Mouse (Mus musculus) midbrain, embryonic 15.5 days (tissue): ENCODE results near the gene Dph3. TPM values are rescaled to one million over a fixed set of nuclear protein-coding genes. Genes with fewer than 3 reads are reported as not detected.
"Not testable (repeated sequence)": the region's sequence is repeated elsewhere in the genome, so short reads cannot be mapped to it uniquely, and the experiment has no call there.

Source experiments
- ATAC-seq: fragments of 200-750 bp; cut with Nextera tagmentation; replicated peaks from 2 replicates; pipeline ENCODE4 v1.8.0; 2017; ENCODE audit warnings: moderate TSS enrichment
- H3K27ac ChIP-seq: fragments of 300-500 bp; sonication (generic); 2 replicates; pipeline ENCODE4 v1.5.1; 2015; ENCODE audit warnings: mild to moderate bottlenecking, inconsistent platforms
- H3K27me3 ChIP-seq: fragments of 300-500 bp; sonication (generic); replicated peaks from 2 replicates; pipeline ENCODE4 v1.6.1; 2015; ENCODE audit warnings: inconsistent platforms
- H3K36me3 ChIP-seq: fragments of 300-500 bp; sonication (generic); replicated peaks from 2 replicates; pipeline ENCODE4 v1.6.1; 2015; ENCODE audit warnings: inconsistent platforms
- H3K4me1 ChIP-seq: fragments of 300-500 bp; sonication (generic); 2 replicates; pipeline ENCODE4 v1.6.1; 2015; ENCODE audit warnings: inconsistent platforms
- H3K4me2 ChIP-seq: fragments of 300-500 bp; sonication (generic); 2 replicates; pipeline ENCODE4 v1.6.1; 2015; ENCODE audit warnings: inconsistent platforms, mild to moderate bottlenecking, moderate library complexity
- H3K4me3 ChIP-seq: fragments of 300-500 bp; sonication (generic); 2 replicates; pipeline ENCODE4 v1.5.1; 2015; ENCODE audit warnings: mild to moderate bottlenecking, inconsistent platforms
- H3K9ac ChIP-seq: fragments of 300-500 bp; sonication (generic); 2 replicates; pipeline ENCODE4 v1.6.1; 2015; ENCODE audit warnings: mild to moderate bottlenecking, inconsistent platforms
- H3K9me3 ChIP-seq: fragments of 300-500 bp; sonication (generic); 2 replicates; pipeline ENCODE4 v1.6.1; 2016; ENCODE audit warnings: inconsistent platforms
- WGBS: fragments of 180-500 bp; shearing (Covaris S2); methylation state at CpG from one replicate; pipeline ENCODE4 v1.1.7; 2015; ENCODE audit warnings: mixed read lengths; 5-methylcytosine and 5-hydroxymethylcytosine counted together
- polyA plus RNA-seq: library from polyadenylated mRNA; unstranded; fragments of >200 nt; fragmentation: Nextera tagmentation; extraction: Ambion mirVana; gene quantifications from 2 replicates; pipeline ENCODE4 v1.2.1, GENCODE M21; 2015

Dph3 gene
- polyA plus RNA-seq = 67.2 and 70.2 TPM in 2 replicates

DNA sequence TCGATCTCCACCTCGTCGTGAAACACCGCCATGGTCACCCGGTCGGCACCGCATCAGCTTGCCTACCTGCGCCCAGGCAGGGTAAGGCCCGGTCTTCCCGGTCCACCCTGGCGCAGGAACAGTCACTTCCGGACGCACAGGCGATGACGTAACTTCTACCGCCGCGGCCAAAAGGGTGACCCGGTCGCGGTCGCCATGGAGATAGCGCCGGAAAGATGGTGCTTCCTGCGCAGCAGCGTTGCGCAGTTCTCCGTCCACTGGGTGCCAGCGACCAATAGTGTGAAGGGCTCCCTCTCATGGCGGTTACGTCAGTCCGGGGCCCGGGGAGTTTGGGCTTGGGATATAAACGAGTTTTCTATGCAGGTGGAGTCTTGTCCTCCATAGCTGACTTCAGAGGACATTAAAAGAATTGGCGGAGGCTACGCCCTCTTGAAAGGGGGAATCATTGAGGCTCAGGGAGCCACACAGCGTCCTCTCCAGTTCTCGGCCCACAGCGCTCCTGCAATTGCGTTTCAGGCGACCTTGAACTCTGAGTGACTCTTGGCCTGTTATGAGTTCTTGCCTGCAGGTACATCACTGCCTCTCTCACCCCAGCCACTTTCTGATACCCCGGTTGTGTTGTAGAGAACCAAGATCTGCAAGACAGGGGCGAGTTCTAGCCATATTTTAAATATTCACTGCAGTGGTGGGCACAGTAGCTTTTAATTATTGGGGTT, at the start of gene Dph3:
Gene Dph3 (minus strand): TSS at position 244 of the 716 bp plus-strand sequence.
- H3K36me3 ChIP-seq = peaks cover 22% of the 10 kb centered on the region
- peak within 1 kb of the TSS; percentile 85 for H3K27ac ChIP-seq
- no peaks in the 10 kb centered on the region for H3K9me3 ChIP-seq
- no peaks in the 10 kb centered on the region for H3K27me3 ChIP-seq
- peak within 1 kb of the TSS; percentile 52 for H3K4me2 ChIP-seq
- peak within 1 kb of the TSS; percentile 59 for H3K4me3 ChIP-seq
- ATAC-seq = peak; percentile 98
- peaks cover 25% of the 10 kb centered on the region for H3K4me1 ChIP-seq
- under 1% methylated on average over 43 of the region's 43 CpGs for WGBS
- H3K9ac ChIP-seq = peak within 1 kb of the TSS; percentile 51

DNA sequence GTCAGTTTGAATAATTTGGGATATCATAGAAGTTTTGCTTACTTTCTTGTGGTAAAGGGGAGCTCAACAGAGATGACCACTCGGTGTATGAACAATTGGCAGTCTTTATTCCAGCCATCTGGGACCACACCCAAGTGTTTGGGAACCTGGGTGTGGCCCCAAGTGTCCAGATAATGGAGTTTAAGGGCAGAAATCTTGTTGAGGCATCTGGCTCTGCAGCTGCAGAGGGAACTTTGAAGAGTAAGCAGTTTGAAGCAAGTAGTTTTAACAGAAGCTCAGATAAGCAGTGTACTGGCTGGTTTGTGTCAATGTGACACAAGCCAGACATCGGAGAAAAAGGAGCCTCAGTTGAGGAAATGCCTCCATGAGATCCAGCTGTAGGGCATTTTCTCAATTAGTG, 48.8 kb upstream of the Dph3 start:
- Histone ChIP-seq H3K36me3 (no peaks in the 10 kb centered on the region), H3K9ac (no peak overlapping the region), H3K4me1 (no peaks in the 10 kb centered on the region), H3K27ac (no peak overlapping the region), H3K9me3 (no peaks in the 10 kb centered on the region), H3K4me2 (no peak overlapping the region), H3K4me3 (no peak overlapping the region), H3K27me3 (no peaks in the 10 kb centered on the region)
- no peak for ATAC-seq
- WGBS = 80% methylated on average over 2 of the region's 2 CpGs

- no peak for ATAC-seq
- Histone ChIP-seq H3K36me3 (no peaks in the 10 kb centered on the region), H3K27me3 (no peaks in the 10 kb centered on the region), H3K27ac (no peak overlapping the region), H3K4me3 (no peak overlapping the region), H3K9me3 (no peaks in the 10 kb centered on the region), H3K4me2 (no peak overlapping the region), H3K4me1 (no peaks in the 10 kb centered on the region), H3K9ac (no peak overlapping the region)
- 91% methylated on average over 4 of the region's 4 CpGs for WGBS
Observed at GRCm38 (mm10) chr14:32131836-32132235, 46.3 kb upstream of the Dph3 start.

GRCm38 (mm10) chr14:32128409-32128808, 42.9 kb upstream of the Dph3 start:
- H3K4me1 ChIP-seq = no peaks in the 10 kb centered on the region
- H3K27ac ChIP-seq = no peak overlapping the region
- no peak overlapping the region for H3K4me3 ChIP-seq
- H3K27me3 ChIP-seq = no peaks in the 10 kb centered on the region
- H3K9me3 ChIP-seq = no peaks in the 10 kb centered on the region
- no peak overlapping the region for H3K4me2 ChIP-seq
- H3K36me3 ChIP-seq = no peaks in the 10 kb centered on the region
- 88% methylated on average over 5 of the region's 5 CpGs for WGBS
- no peak overlapping the region for H3K9ac ChIP-seq
- no peak for ATAC-seq

GRCm38 (mm10) chr14:32125256-32125655, 39.7 kb upstream of the Dph3 start:
- H3K27ac ChIP-seq, H3K4me2 ChIP-seq, H3K9me3 ChIP-seq, H3K4me1 ChIP-seq, H3K4me3 ChIP-seq, H3K36me3 ChIP-seq, H3K9ac ChIP-seq, H3K27me3 ChIP-seq, ATAC-seq: not testable (repeated sequence)
- WGBS = 75% methylated on average over 5 of the region's 5 CpGs

GRCm38 (mm10) chr14:32124261-32124660, 38.7 kb upstream of the Dph3 start:
- no peaks in the 10 kb centered on the region for H3K9me3 ChIP-seq
- no peak overlapping the region for H3K27ac ChIP-seq
- H3K4me1 ChIP-seq = no peaks in the 10 kb centered on the region
- H3K27me3 ChIP-seq = no peaks in the 10 kb centered on the region
- no peaks in the 10 kb centered on the region for H3K36me3 ChIP-seq
- no peak overlapping the region for H3K4me3 ChIP-seq
- no peak overlapping the region for H3K4me2 ChIP-seq
- H3K9ac ChIP-seq = no peak overlapping the region
- no peak for ATAC-seq
- 68% methylated on average over 3 of the region's 3 CpGs for WGBS

DNA sequence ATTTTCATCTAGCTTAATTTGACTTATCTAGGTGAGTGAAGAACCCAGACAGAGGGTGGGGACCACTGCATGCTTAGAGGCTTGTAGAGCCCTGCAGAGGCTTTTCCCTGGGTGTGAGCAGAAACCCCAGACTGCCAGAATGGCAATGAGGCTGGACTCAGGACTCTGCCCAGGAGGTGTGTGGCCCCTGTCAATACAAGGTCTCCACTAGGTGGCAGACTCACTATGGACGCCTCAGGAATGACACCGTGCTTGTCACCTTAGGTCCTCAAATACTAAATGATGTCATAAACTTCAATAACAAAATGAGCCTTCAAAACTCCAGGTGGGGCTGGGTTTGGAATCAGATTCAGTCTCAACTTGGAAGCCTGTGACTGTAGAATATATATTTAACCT, 36.4 kb upstream of the Dph3 start:
- Histone ChIP-seq H3K27ac (no peak overlapping the region), H3K4me2 (no peak overlapping the region), H3K4me3 (no peak overlapping the region), H3K36me3 (no peaks in the 10 kb centered on the region), H3K9ac (no peak overlapping the region), H3K27me3 (no peaks in the 10 kb centered on the region), H3K9me3 (no peaks in the 10 kb centered on the region), H3K4me1 (no peaks in the 10 kb centered on the region)
- 46% methylated on average over 2 of the region's 2 CpGs for WGBS
- no peak for ATAC-seq

DNA sequence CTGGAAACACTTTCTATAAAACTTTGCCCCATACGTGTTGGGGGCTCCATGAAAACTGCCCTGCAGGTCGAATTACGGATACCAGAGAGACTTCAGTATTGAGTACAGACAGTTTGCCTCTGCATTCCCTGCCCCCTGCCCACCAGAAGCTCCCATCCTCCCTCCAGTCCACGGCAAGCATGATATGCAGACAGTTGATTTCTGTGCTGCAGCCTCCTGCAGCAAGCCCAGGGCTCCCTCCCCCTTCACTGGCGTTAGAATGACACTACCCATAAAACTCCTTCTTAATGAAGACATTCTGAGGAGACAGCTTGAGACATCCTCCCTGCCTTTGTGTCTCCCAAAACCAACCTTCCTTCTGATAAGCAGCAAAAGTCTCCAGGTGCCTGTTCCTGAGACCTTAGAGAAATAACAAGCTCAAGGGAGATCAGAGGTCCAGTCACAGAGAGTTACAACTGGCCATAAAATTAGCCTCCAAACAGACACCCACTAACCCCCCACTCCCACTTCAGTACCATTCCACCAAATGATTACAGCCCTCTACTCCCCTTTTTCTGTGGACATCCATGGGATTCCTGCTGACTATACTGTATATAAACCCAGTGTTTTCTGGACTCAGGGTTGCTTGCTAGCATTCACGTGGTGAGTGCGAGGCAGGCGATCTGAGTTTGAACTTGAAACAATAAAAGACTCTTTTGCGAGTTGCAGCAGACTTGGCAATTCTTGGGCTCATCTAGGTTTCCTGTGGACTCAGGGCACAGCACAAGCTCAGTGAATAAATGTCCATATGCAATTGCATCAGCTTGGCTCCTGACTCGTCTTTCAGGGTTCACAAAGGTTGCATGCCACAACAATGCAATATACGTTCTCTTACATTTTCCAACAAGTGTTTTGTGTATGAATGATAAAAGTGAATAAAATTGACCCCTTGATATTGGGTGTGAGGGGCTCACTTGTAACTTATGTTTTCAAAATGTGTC, 35.7 kb upstream of the Dph3 start:
- H3K27me3 ChIP-seq = no peaks in the 10 kb centered on the region
- no peak overlapping the region for H3K4me2 ChIP-seq
- H3K4me3 ChIP-seq = no peak overlapping the region
- H3K9ac ChIP-seq = no peak overlapping the region
- H3K4me1 ChIP-seq = no peaks in the 10 kb centered on the region
- no peaks in the 10 kb centered on the region for H3K9me3 ChIP-seq
- no peak for ATAC-seq
- 76% methylated on average over 11 of the region's 11 CpGs for WGBS
- H3K27ac ChIP-seq = no peak overlapping the region
- no peaks in the 10 kb centered on the region for H3K36me3 ChIP-seq

GRCm38 (mm10) chr14:32112124-32112523, 26.6 kb upstream of the Dph3 start:
- not testable (repeated sequence) for H3K4me3 ChIP-seq, H3K27me3 ChIP-seq, H3K27ac ChIP-seq, H3K36me3 ChIP-seq, H3K4me2 ChIP-seq, H3K4me1 ChIP-seq, H3K9ac ChIP-seq, ATAC-seq, H3K9me3 ChIP-seq
- 88% methylated on average over 10 of the region's 10 CpGs for WGBS

- Histone ChIP-seq H3K9ac (no peak overlapping the region), H3K27me3 (no peaks in the 10 kb centered on the region), H3K9me3 (no peaks in the 10 kb centered on the region), H3K4me2 (no peak overlapping the region), H3K4me3 (no peak overlapping the region), H3K36me3 (no peaks in the 10 kb centered on the region), H3K27ac (no peak overlapping the region), H3K4me1 (no peaks in the 10 kb centered on the region)
- WGBS = 89% methylated on average over 4 of the region's 4 CpGs
- ATAC-seq = no peak
Observed at GRCm38 (mm10) chr14:32106911-32107310, 21.4 kb upstream of the Dph3 start.

DNA sequence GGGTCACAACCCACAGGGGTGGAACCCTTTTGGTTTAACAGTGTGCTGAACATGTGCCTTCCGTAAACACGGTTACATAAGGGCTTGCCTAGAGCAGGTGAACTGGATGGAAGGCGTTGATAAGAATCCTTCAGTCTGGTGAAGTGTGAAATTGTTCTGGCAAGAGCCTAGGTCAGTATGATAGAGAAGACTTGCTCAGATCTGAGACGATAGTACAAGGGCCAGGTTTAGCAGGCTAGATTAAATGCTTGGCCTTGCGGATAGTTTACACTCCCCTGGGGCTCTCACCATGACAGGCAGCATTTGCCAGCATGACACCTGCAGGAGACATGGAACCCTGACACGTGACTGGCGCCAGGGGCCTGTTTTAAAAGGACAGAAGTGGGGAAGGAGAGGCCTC, 20.1 kb upstream of the Dph3 start:
- no peak overlapping the region for H3K9ac ChIP-seq
- H3K4me1 ChIP-seq = no peaks in the 10 kb centered on the region
- no peaks in the 10 kb centered on the region for H3K27me3 ChIP-seq
- H3K4me2 ChIP-seq = no peak overlapping the region
- H3K27ac ChIP-seq = no peak overlapping the region
- no peak for ATAC-seq
- 64% methylated on average over 7 of the region's 7 CpGs for WGBS
- no peaks in the 10 kb centered on the region for H3K36me3 ChIP-seq
- H3K9me3 ChIP-seq = no peaks in the 10 kb centered on the region
- H3K4me3 ChIP-seq = no peak overlapping the region

DNA sequence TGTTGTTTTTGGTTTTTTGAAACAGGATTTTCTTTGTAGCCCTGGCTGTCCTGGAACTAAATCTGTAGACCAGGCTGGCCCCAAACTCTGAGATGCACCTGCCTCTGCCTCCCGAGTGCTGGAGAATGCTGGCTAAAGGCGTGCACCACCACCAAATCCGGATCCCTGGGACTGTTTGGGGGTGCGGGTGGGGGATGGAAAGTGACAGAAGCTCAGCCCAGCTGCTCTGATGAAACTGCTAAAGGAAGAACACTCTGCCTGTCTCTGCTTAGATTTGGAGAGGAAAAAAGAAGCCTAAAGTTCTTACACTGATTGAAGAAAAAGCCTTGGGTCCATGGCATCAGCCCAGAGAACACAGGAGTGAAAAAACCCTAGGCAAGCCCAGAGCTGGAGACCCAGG, 18.0 kb upstream of the Dph3 start:
- Histone ChIP-seq H3K4me1 (no peaks in the 10 kb centered on the region), H3K4me2 (no peak overlapping the region), H3K9me3 (no peaks in the 10 kb centered on the region), H3K27ac (no peak overlapping the region), H3K4me3 (no peak overlapping the region), H3K9ac (no peak overlapping the region), H3K36me3 (peaks cover 18% of the 10 kb centered on the region; the same call in 1 of the 2 replicates), H3K27me3 (no peaks in the 10 kb centered on the region)
- no peak for ATAC-seq
- 89% methylated on average over 4 of the region's 4 CpGs for WGBS
